Mouse (Mus musculus): Measurements from ENCODE around the gene Vmn2r33. TPM values are rescaled to one million over a fixed set of nuclear protein-coding genes. Genes with fewer than 3 reads are reported as not detected.

The Vmn2r33 gene
- not detected for total RNA-seq (2023)

GRCm38 (mm10) chr7:7566686-7567085 lies at the start of gene Vmn2r33:
TSS of gene Vmn2r33 (minus strand) at chr7:7566786.

Other genes starting within 250 kb of the Vmn2r33 start
- gene Vmn2r30, start 229.2 kb downstream of the Vmn2r33 start, total RNA-seq (2023), result not detected
- not detected for gene Gm45783, start 192.2 kb downstream of the Vmn2r33 start, total RNA-seq (2023)
- not detected for gene Vmn2r31, start 167.1 kb downstream of the Vmn2r33 start, total RNA-seq (2023)
- gene Vmn2r32, start 86.8 kb downstream of the Vmn2r33 start, total RNA-seq (2023), result not detected
- not detected for gene Vmn2r34, start 122.7 kb upstream of the Vmn2r33 start, total RNA-seq (2023)

All from CD4-positive naive resting alpha-beta T cell, adult 76 days (primary cell).